Mouse (Mus musculus) midbrain, embryonic 11.5 days (tissue): ENCODE data around the gene Emd. TPM values are rescaled to one million over a fixed set of nuclear protein-coding genes. Genes with fewer than 3 reads are reported as not detected.

Experiments
- ATAC-seq: fragments of 200-750 bp; cut with Nextera tagmentation; 2 replicates; pipeline ENCODE4 v1.8.0; 2017; ENCODE audit warnings: moderate TSS enrichment, moderate library complexity; ENCODE audit not compliant: low FRiP score
- DNase-seq: peaks from one replicate; pipeline ENCODE4 v3.0.0; 2015; ENCODE audit warnings: low spot score; ENCODE audit errors: missing footprints
- H3K27ac ChIP-seq: fragments of 300-500 bp; sonication (generic); 2 replicates; pipeline ENCODE4 v1.5.1; 2014; ENCODE audit warnings: low read depth, low read length
- H3K27me3 ChIP-seq: fragments of 300-500 bp; sonication (generic); 2 replicates; pipeline ENCODE4 v1.6.1; 2014; ENCODE audit warnings: mild to moderate bottlenecking, low read length, moderate library complexity, mixed read lengths; ENCODE audit not compliant: control insufficient read depth, insufficient read depth
- H3K36me3 ChIP-seq: fragments of 300-500 bp; sonication (generic); 2 replicates; pipeline ENCODE4 v1.6.1; 2014; ENCODE audit warnings: mild to moderate bottlenecking, low read length, moderate library complexity, mixed read lengths; ENCODE audit not compliant: control insufficient read depth, insufficient read depth
- H3K4me1 ChIP-seq: fragments of 300-500 bp; sonication (generic); 2 replicates; pipeline ENCODE4 v1.6.1; 2014; ENCODE audit warnings: low read length; ENCODE audit not compliant: control insufficient read depth, insufficient read depth
- H3K4me2 ChIP-seq: fragments of 300-500 bp; sonication (generic); 2 replicates; pipeline ENCODE4 v1.6.1; 2014; ENCODE audit warnings: mild to moderate bottlenecking, moderate library complexity
- H3K4me3 ChIP-seq: fragments of 300-500 bp; sonication (generic); 2 replicates; pipeline ENCODE4 v1.5.1; 2014; ENCODE audit warnings: low read depth, low read length
- H3K9ac ChIP-seq: fragments of 300-500 bp; sonication (generic); 2 replicates; pipeline ENCODE4 v1.6.1; 2014; ENCODE audit warnings: low read length
- H3K9me3 ChIP-seq: fragments of 300-500 bp; sonication (generic); 2 replicates; pipeline ENCODE4 v1.6.1; 2016; ENCODE audit warnings: low read length; ENCODE audit not compliant: control insufficient read depth
- WGBS: fragments of 180-500 bp; shearing (Covaris S2); extraction: QIAGEN DNeasy Blood & Tissue Kit; methylation state at CpG from one replicate; pipeline ENCODE4 v1.1.7; 2014; 5-methylcytosine and 5-hydroxymethylcytosine counted together
- polyA plus RNA-seq: library from polyadenylated mRNA; unstranded; fragments of >200 nt; fragmentation: Nextera tagmentation; extraction: Ambion mirVana; gene quantifications from 2 replicates; pipeline ENCODE4 v1.2.1, GENCODE M21; 2014

Gene Emd
- polyA plus RNA-seq, 1 experiment from 2014 or later = 25.2 TPM

- peak overlapping the region; percentile 69 for H3K9ac ChIP-seq
- H3K9me3 ChIP-seq = no peaks in the 10 kb centered on the region
- DNase-seq (no peak), ATAC-seq (peak; percentile 26)
- H3K4me3 ChIP-seq = peak overlapping the region; percentile 42
- 26% methylated on average over 3 of the region's 3 CpGs for WGBS
- peak overlapping the region; percentile 51 for H3K4me2 ChIP-seq
- H3K27me3 ChIP-seq = no peaks in the 10 kb centered on the region
- H3K27ac ChIP-seq = peak overlapping the region; percentile 92
- H3K4me1 ChIP-seq = peaks cover 2% of the 10 kb centered on the region; the same call in 1 of the 2 replicates
- peaks cover 2% of the 10 kb centered on the region; the same call in 1 of the 2 replicates for H3K36me3 ChIP-seq
These were observed 15.2 kb downstream of the Emd start for GRCm38 (mm10) chrX:74269736-74270061.

DNA sequence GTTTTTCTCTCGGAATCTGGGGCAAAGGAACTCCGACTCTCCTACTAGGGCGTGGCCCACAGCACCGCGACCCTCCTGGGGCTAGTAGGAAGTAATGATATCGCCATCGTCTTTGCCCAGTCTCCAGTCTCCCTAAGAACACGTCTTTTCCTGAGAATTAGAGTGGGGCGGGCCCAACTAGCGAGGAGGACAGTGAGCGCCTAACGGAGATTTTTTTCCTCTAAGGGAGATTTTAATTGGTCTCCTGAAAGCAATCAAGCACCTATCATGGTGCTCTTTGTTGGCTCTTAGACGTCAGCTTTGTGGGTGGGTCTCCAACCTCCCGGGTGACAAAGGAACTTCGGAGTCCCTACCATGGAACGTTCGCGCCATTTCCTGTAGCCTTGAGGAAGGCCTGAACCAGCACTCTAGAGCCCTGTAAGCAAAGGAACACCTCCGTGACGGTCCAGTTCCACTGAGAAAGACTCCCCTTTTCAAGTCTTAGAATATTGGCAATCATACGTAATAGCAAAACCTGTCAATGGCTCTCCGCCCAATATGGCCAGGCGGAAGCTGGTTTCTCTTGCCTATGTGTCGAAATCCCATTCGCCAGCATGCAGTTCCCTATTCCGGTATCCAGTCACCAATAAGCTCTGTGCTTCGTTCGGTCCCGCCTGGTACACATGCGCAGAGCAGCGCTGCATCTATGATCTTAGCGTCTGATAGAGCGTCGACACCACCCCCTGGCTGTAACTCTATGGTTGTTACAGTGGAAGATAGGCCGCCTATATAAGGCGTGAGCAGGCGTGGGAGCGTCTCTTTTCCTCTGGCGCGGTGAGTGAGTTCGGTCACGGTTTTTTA, 15.8 kb downstream of the Emd start, which contains the start of gene Rpl10:
Gene Rpl10 (plus strand): TSS at position 751 of the 840 bp plus-strand sequence.
- H3K9me3 ChIP-seq = no peaks in the 10 kb centered on the region
- H3K4me1 ChIP-seq = peaks cover 2% of the 10 kb centered on the region; the same call in 1 of the 2 replicates
- peak; percentile 95 for ATAC-seq
- H3K36me3 ChIP-seq = peaks cover 2% of the 10 kb centered on the region; the same call in 1 of the 2 replicates
- H3K4me2 ChIP-seq = peak within 1 kb of the TSS; percentile 51
- peak; percentile 98 for DNase-seq
- H3K9ac ChIP-seq = peak within 1 kb of the TSS; percentile 72
- peak within 1 kb of the TSS; percentile 92 for H3K27ac ChIP-seq
- 18% methylated on average over 42 of the region's 42 CpGs for WGBS
- peak within 1 kb of the TSS; percentile 42 for H3K4me3 ChIP-seq
- no peaks in the 10 kb centered on the region for H3K27me3 ChIP-seq

DNA sequence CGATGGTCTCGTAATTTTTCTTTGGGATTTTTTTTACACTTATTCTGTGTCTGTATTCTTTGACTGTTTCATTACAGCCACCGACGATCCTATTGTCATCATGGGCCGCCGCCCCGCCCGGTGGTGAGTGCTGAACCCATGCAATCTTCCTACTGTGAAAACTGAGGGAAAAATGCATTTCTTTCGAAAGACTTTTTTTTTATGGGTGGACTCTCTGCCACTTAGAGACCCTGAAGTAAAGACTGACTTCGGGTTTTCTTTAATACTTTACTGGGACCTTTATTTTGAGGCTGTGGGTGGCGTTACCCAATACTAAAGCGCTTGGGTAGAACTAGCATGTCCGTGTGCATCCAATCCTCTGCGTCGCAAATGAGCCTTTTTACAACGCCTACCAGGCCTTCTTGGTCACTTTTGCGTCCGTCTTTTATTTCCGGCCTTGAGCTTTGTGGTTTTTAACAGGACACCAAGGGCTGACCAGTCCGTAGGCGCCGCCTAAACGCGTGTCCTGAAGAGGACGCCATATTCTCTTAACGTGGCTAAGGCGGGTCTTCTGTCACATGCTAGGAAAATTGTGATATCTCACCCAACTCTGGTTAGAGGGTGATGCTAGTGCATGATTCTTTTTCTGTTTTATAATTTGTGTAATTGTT, 16.5 kb downstream of the Emd start:
- ATAC-seq (no peak), DNase-seq (peak; percentile 87)
- Histone ChIP-seq H3K27ac (peak overlapping the region; percentile 27; the same call in 1 of the 2 replicates), H3K9ac (peak overlapping the region; percentile 72), H3K9me3 (no peaks in the 10 kb centered on the region), H3K4me3 (peak overlapping the region; percentile 42), H3K36me3 (peaks cover 2% of the 10 kb centered on the region; the same call in 1 of the 2 replicates), H3K27me3 (no peaks in the 10 kb centered on the region), H3K4me1 (peaks cover 2% of the 10 kb centered on the region; the same call in 1 of the 2 replicates), H3K4me2 (peak overlapping the region; percentile 51)
- 20% methylated on average over 27 of the region's 27 CpGs for WGBS

DNA sequence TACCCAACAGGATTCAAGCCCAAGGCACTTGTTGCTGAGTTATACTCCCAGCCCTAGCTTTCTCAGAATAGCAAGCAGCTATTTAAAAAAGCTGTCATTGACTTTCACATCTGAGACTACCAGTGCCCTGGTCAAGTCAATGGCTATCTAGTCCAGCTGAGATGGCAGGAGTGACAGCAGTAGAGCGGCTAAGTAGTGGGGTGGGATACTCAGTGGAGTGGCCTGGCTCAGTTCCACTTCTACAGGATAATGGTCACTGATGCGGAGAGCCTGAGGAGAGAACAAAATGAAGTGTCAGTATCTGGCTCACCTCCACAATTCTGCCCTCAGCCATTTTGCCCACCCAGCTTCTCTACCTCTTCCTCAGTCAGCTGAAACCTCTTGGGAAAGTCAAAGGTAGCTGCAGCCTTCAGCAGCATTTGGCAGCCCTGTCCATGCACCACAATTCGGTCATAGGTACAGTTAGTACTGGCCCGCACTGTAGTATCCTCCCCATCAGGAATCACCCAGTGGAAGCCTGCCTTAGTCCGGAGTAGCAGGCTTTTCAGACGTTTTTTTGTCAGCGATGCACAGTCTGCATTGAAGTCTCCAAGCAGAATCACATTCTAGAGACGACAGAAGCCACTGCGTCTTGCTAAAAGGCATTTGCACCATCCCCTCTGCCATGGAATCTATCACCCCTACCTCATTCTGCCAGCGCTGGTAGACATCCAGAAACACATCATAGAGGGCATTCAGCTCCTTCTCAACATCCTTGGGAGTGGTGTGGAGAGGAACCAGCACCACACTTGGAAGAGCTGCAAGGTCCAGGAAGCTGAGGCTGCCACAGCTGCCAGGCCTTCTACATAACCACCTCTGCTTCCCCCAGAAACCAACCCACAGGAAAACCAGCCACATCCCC, 19.2 kb downstream of the Emd start:
- ATAC-seq = no peak
- peaks cover 2% of the 10 kb centered on the region; the same call in 1 of the 2 replicates for H3K36me3 ChIP-seq
- H3K27ac ChIP-seq = no peak overlapping the region; the same call in 1 of the 2 replicates
- H3K4me1 ChIP-seq = peaks cover 2% of the 10 kb centered on the region; the same call in 1 of the 2 replicates
- no peaks in the 10 kb centered on the region for H3K9me3 ChIP-seq
- no peak overlapping the region for H3K4me3 ChIP-seq
- no peak overlapping the region for H3K4me2 ChIP-seq
- no peak overlapping the region for H3K9ac ChIP-seq
- DNase-seq = peak; percentile 86
- no peaks in the 10 kb centered on the region for H3K27me3 ChIP-seq
- 34% methylated on average over 10 of the region's 10 CpGs for WGBS

GRCm38 (mm10) chrX:74277916-74278315, 23.4 kb downstream of the Emd start:
- DNase-seq (no peak), ATAC-seq (no peak)
- no peaks in the 10 kb centered on the region for H3K9me3 ChIP-seq
- H3K36me3 ChIP-seq = no peaks in the 10 kb centered on the region
- H3K27me3 ChIP-seq = no peaks in the 10 kb centered on the region
- no peaks in the 10 kb centered on the region for H3K4me1 ChIP-seq
- H3K27ac ChIP-seq = no peak overlapping the region
- no peak overlapping the region for H3K4me2 ChIP-seq
- 75% methylated on average over 8 of the region's 8 CpGs for WGBS
- H3K9ac ChIP-seq = no peak overlapping the region
- H3K4me3 ChIP-seq = no peak overlapping the region

DNA sequence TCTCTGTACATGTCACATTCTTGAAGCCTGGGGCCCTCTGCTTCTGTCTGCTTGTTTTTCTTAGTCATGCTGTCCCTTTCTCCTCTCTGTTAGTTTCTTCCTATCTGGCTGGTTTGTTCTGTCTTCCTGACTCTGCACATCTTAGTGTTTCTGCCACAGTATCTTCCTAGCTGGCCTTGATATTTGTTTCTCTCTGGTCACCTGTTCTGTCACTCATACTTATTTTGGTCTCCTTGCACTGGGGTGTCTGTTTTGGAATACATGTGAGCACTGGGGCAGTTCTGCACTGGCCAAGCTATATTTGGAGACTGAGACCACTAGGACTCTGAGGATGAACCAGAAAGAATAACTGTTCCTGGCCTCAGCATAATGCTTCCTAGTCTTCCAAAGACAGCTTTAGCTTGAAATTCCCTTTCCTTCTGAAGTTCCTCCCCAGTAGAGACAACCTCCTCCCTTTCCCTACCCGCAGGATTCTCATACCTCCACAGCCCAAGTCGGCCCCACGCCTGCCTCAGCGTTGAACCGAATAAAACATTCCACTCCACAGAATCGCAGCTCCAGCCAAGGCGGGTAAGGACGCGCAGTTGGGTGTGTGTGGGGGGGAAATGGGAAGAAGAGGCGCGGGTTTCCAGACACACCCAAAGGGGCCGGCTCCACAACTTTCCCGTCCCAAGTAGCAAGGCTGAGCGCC, 26.7 kb downstream of the Emd start:
- 15% methylated on average over 14 of the region's 14 CpGs for WGBS
- H3K4me3 ChIP-seq = peak overlapping the region; percentile 55
- H3K27me3 ChIP-seq = no peaks in the 10 kb centered on the region
- no peak for ATAC-seq
- H3K4me1 ChIP-seq = no peaks in the 10 kb centered on the region
- H3K4me2 ChIP-seq = peak overlapping the region; percentile 69
- H3K36me3 ChIP-seq = no peaks in the 10 kb centered on the region
- peak overlapping the region; percentile 61 for H3K9ac ChIP-seq
- no peak overlapping the region for H3K27ac ChIP-seq
- no peak for DNase-seq
- no peaks in the 10 kb centered on the region for H3K9me3 ChIP-seq

- Histone ChIP-seq H3K27ac (no peak within 1 kb of the TSS), H3K9me3 (no peaks in the 10 kb centered on the region), H3K4me3 (peak within 1 kb of the TSS; percentile 55), H3K9ac (peak within 1 kb of the TSS; percentile 71), H3K36me3 (no peaks in the 10 kb centered on the region), H3K4me1 (no peaks in the 10 kb centered on the region), H3K4me2 (peak within 1 kb of the TSS; percentile 69), H3K27me3 (no peaks in the 10 kb centered on the region)
- DNase-seq = peak; percentile 82
- peak; percentile 65 for ATAC-seq
- WGBS = 14% methylated on average over 16 of the region's 16 CpGs
These were observed 27.4 kb downstream of the Emd start, which contains the start of the genes Taz and Dnase1l1 for GRCm38 (mm10) chrX:74281732-74282394. Taz (plus strand) TSS chrX:74281912. Dnase1l1 (minus strand) TSS chrX:74282337.
